ENCODE assay signal across 10 mouse cellular contexts in the genomic region with DNA sequence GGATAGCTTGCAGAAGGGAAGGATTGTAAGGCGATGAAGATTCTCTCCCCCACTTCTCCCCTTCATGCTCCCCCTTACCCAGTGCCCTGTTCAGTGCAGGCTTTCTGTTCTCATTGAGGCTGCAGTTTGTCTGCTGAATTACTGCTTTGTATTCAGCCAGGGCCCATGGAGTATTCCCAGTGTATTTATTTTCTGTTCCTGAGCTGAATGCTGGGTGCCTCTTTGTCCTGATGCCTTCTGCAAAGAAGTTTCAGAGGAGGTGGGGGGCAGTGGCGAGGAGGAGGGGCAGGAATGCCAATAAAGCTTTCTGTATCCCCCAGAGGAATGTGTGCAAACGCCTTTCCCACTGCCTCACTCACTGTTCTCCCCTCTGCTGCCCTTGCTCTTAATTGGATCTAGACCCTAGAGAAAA.
DNase-seq lines count a peak whose midpoint lies in the region; ATAC-seq and TF ChIP-seq lines count a peak whose summit lies in the region.
"Had no signal": no experiment of that assay in that cellular context is flagged by ENCODE, and none has a peak within 500 bp of the region (broad histone marks: within the 10 kb centered on the region; RNA-seq: fewer than 3 reads in every experiment).

No protein-coding gene starts in this region.

- no peak for DNase-seq in frontal cortex, postnatal 25 days (ENCODE audit: low spot score in 2 of 2)
- DNase-seq in embryonic facial prominence, embryonic 14.5 days (ENCODE audit: low spot score) = peak; percentile 61
- DNase-seq in hindbrain, postnatal 0 days (ENCODE audit: low spot score) = peak; percentile 79
- peak; percentile 78 for DNase-seq in midbrain, embryonic 14.5 days
- no peak for DNase-seq in lung, postnatal 25 days (ENCODE audit: low spot score)
- no peak for DNase-seq in spleen, postnatal 10 days (ENCODE audit: low spot score in 2 of 2)
- DNase-seq: kidney, adult 11 months; lung, postnatal 36 days had no signal

- H3K4me1 ChIP-seq in embryonic facial prominence, embryonic 14.5 days (ENCODE audit: control insufficient read depth, insufficient read depth, low read length) = peaks cover 6% of the 10 kb centered on the region
- peaks cover 9% of the 10 kb centered on the region; the same call in 1 of the 2 replicates for H3K4me1 ChIP-seq in hindbrain, postnatal 0 days (ENCODE audit: insufficient read depth, low read length)
- peaks cover 25% of the 10 kb centered on the region for H3K4me1 ChIP-seq in midbrain, embryonic 14.5 days (ENCODE audit: control insufficient read depth, insufficient read depth, low read length)
- no peaks in the 10 kb centered on the region for H3K4me1 ChIP-seq in kidney, embryonic 15.5 days

- no peak overlapping the region for H3K9ac ChIP-seq in embryonic facial prominence, embryonic 14.5 days (ENCODE audit: low read depth, low read length)
- H3K9ac ChIP-seq in hindbrain, postnatal 0 days (replicated peaks; ENCODE audit: low read length) = no peak overlapping the region
- no peak overlapping the region for H3K9ac ChIP-seq in midbrain, embryonic 14.5 days (replicated peaks; ENCODE audit: low read length)
- H3K9ac ChIP-seq in kidney, embryonic 15.5 days = no peak overlapping the region

- no peaks in the 10 kb centered on the region for H3K9me3 ChIP-seq in embryonic facial prominence, embryonic 14.5 days (ENCODE audit: control insufficient read depth, low read length)
- no peaks in the 10 kb centered on the region for H3K9me3 ChIP-seq in hindbrain, postnatal 0 days (ENCODE audit: low read length)
- H3K9me3 ChIP-seq in midbrain, embryonic 14.5 days (ENCODE audit: control insufficient read depth, low read length) = no peaks in the 10 kb centered on the region
- no peaks in the 10 kb centered on the region for H3K9me3 ChIP-seq in kidney, embryonic 15.5 days (replicated peaks)

- no peak overlapping the region for H3K4me2 ChIP-seq in embryonic facial prominence, embryonic 14.5 days (ENCODE audit: low read depth, low read length)
- H3K4me2 ChIP-seq in hindbrain, postnatal 0 days (ENCODE audit: low read depth, low read length) = peak overlapping the region; percentile 30
- no peak overlapping the region for H3K4me2 ChIP-seq in midbrain, embryonic 14.5 days (ENCODE audit: low read length)
- H3K4me2 ChIP-seq in kidney, embryonic 15.5 days = no peak overlapping the region

- H3K36me3 ChIP-seq in embryonic facial prominence, embryonic 14.5 days (ENCODE audit: control insufficient read depth, insufficient read depth, low read length) = no peaks in the 10 kb centered on the region
- no peaks in the 10 kb centered on the region for H3K36me3 ChIP-seq in hindbrain, postnatal 0 days (ENCODE audit: insufficient read depth, low read length)
- H3K36me3 ChIP-seq in midbrain, embryonic 14.5 days (ENCODE audit: control insufficient read depth, insufficient read depth, low read length) = no peaks in the 10 kb centered on the region
- H3K36me3 ChIP-seq in kidney, embryonic 15.5 days = no peaks in the 10 kb centered on the region

- TF ChIP-seq CTCF in hindbrain, postnatal 0 days (IDR thresholded peaks at IDR 0.05; ENCODE audit: low read depth) = 0 out of 2 replicates have a peak, but pooled peaks have one; percentile 8

- WGBS in embryonic facial prominence, embryonic 14.5 days = 18% methylated on average over 3 of the region's 3 CpGs
- 11% methylated on average over 3 of the region's 3 CpGs for WGBS in hindbrain, postnatal 0 days
- WGBS in midbrain, embryonic 14.5 days = 1% methylated on average over 3 of the region's 3 CpGs
- WGBS in kidney, embryonic 15.5 days = 18% methylated on average over 3 of the region's 3 CpGs

- H3K27me3 ChIP-seq in embryonic facial prominence, embryonic 14.5 days (replicated peaks; ENCODE audit: control insufficient read depth, insufficient read depth, low read length) = no peaks in the 10 kb centered on the region
- H3K27me3 ChIP-seq in hindbrain, postnatal 0 days (ENCODE audit: insufficient read depth, low read length) = no peaks in the 10 kb centered on the region
- H3K27me3 ChIP-seq in midbrain, embryonic 14.5 days (ENCODE audit: control insufficient read depth, insufficient read depth, low read length) = no peaks in the 10 kb centered on the region
- no peaks in the 10 kb centered on the region for H3K27me3 ChIP-seq in kidney, embryonic 15.5 days

- H3K27ac ChIP-seq in embryonic facial prominence, embryonic 14.5 days (replicated peaks; ENCODE audit: low read depth, low read length) = no peak overlapping the region
- peak overlapping the region; percentile 68 for H3K27ac ChIP-seq in hindbrain, postnatal 0 days
- H3K27ac ChIP-seq in midbrain, embryonic 14.5 days (replicated peaks; ENCODE audit: low read depth, low read length) = peak overlapping the region; percentile 14
- H3K27ac ChIP-seq in kidney, embryonic 15.5 days = no peak overlapping the region

- ATAC-seq in frontal cortex, adult (ENCODE audit: low TSS enrichment) = peak; percentile 71
- peak; percentile 84 for ATAC-seq in embryonic facial prominence, embryonic 14.5 days (ENCODE audit: low read depth)
- peak; percentile 93 for ATAC-seq in hindbrain, postnatal 0 days
- peak; percentile 88 for ATAC-seq in midbrain, embryonic 14.5 days (ENCODE audit: low FRiP score, low TSS enrichment)
- no peak for ATAC-seq in kidney, embryonic 15.5 days (replicated peaks; ENCODE audit: low FRiP score)

- H3K4me3 ChIP-seq in embryonic facial prominence, embryonic 14.5 days (ENCODE audit: low read depth, low read length) = no peak overlapping the region
- no peak overlapping the region for H3K4me3 ChIP-seq in hindbrain, postnatal 0 days (ENCODE audit: low read length)
- H3K4me3 ChIP-seq in midbrain, embryonic 14.5 days (replicated peaks; ENCODE audit: low read depth, low read length) = no peak overlapping the region
- no peak overlapping the region for H3K4me3 ChIP-seq in kidney, embryonic 15.5 days (replicated peaks)

Comparison
In these comparisons a context has a peak if more than half of its experiments do, and no peak if none do; other contexts are left out.
1. DNase-seq: peak in embryonic facial prominence, embryonic 14.5 days (single experiment), hindbrain, postnatal 0 days (single experiment) and midbrain, embryonic 14.5 days (single experiment); none in frontal cortex, postnatal 25 days (0 of 2), lung, postnatal 25 days (single experiment) and spleen, postnatal 10 days (0 of 2).
2. H3K27ac ChIP-seq: peak in hindbrain, postnatal 0 days (single experiment) and midbrain, embryonic 14.5 days (single experiment); none in embryonic facial prominence, embryonic 14.5 days (single experiment) and kidney, embryonic 15.5 days (single experiment).